Mouse (Mus musculus) lung, adult 18-20 months (tissue): ENCODE results near the gene Olfr49.
A peak's percentile ranks its signal among the peaks of the same experiment; 100 is the strongest.

Experiments used
- DNase-seq, 2 experiments: peaks; one replicate each; pipeline ENCODE4 v3.0.0; 2022; ENCODE audit warnings: mixed read lengths in 2 of 2

Gene Olfr49

GRCm38 (mm10) chr14:54261386-54261785, 23.4 kb downstream of the Olfr49 start:
- DNase-seq: no peak

GRCm38 (mm10) chr14:54260196-54260595, 24.5 kb downstream of the Olfr49 start:
- DNase-seq: no peak

GRCm38 (mm10) chr14:54259722-54260085, 25.0 kb downstream of the Olfr49 start:
- DNase-seq: no peak

- DNase-seq: peak; percentile 95 to 97
Observed at GRCm38 (mm10) chr14:54259003-54259721, 25.6 kb downstream of the Olfr49 start.

GRCm38 (mm10) chr14:54258131-54258670, 26.5 kb downstream of the Olfr49 start:
- no peak for DNase-seq

DNA sequence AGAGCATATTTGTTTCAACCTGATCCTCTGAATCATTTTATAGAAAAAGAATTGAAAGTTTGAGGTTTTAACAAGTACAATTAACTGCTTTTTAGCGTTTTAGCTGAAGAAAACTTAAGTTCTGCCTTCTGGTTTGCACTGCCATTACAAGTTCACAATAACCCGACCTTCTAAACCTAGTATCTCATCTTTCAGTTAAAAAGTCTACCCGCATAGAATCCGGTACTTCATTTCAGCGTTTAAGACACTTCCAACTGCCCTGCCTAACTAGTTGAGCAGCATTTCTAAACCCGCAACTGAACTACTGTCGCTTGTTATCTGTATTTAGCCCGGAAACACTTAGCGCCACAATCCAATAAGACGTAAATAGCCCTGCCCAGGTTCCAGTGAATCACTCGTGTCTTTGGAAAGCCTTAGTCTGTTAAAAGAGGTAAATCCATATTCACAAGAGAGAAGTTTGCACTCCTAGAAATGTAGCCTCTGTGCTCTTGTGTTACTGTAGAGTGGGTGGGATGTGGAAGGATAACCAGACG, 30.0 kb downstream of the Olfr49 start:
- DNase-seq: no peak

GRCm38 (mm10) chr14:54253741-54254291, 30.9 kb downstream of the Olfr49 start, which contains the start of the genes Dad1 and Abhd4:
TSS of gene Dad1 (minus strand) at chr14:54254104.
TSS of gene Abhd4 (plus strand) at chr14:54254188.
- DNase-seq: peak; percentile 97 to 99

- DNase-seq: no peak
Observed at GRCm38 (mm10) chr14:54250122-54250521, 34.6 kb downstream of the Olfr49 start.

- peak in 1 of 2 experiments; percentile 67 for DNase-seq
Observed at GRCm38 (mm10) chr14:54249326-54249725, 35.4 kb downstream of the Olfr49 start.

GRCm38 (mm10) chr14:54246232-54246631, 38.5 kb downstream of the Olfr49 start:
- DNase-seq: no peak

- DNase-seq: no peak
Observed at GRCm38 (mm10) chr14:54244183-54244582, 40.6 kb downstream of the Olfr49 start.

DNA sequence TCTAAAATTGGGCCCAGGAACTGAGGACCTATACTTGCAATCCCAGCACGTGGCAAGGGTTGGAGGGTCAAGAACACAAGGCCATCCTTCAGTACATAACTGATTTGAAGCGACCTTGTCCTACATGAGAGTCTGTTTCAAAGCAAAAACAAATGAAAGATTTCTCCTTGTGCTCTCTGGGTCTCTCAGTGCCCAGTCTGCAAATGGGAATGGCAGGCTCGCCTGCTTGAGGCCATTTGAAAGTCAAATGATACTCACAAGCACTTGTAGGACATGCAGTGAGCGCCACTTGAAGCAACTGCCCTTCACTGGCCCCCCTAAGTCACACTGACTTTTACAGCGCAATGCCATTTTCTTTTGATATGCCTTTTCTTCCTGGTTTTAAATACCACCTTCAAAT, 44.2 kb downstream of the Olfr49 start:
- no peak for DNase-seq

DNA sequence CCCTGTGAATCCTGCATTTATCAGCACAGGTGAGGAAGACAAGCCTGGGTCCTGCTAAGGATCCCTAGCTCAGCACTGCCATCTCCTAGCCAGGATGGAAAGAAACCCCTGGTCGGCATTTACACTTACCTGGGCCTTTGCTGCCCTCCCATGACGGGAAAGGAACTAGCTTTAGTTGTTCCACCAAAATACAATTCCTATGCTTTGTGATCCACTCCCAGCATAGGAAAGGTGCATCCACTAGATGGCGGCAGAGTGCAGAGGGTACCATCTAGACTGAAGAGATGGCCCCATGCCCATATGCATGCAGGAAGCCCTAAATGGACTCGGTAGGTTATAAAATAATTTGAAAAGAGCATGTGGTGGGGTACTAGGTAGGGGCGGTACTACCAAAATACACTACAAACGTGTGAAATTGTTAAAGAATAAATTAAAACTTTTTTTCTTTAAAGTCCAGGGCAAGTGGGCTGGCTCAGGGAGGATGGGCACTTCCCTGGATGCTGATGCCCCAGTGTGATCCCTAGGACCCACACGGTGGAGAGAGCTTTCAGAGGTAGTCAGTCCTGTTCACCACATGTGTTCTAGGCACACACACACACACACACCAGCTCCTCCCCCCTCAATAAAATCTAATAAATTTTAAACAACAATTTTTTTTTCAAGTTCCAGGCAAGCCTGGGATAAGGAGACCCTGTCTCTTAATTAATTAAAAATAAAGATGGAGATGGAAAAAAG, 45.6 kb downstream of the Olfr49 start:
- peak; percentile 81 to 84 for DNase-seq

GRCm38 (mm10) chr14:54236881-54237280, 47.9 kb downstream of the Olfr49 start:
- no peak for DNase-seq

GRCm38 (mm10) chr14:54235825-54236540, 48.8 kb downstream of the Olfr49 start:
- no peak for DNase-seq

- DNase-seq: no peak
Observed at GRCm38 (mm10) chr14:54234231-54235040, 50.3 kb downstream of the Olfr49 start.

DNA sequence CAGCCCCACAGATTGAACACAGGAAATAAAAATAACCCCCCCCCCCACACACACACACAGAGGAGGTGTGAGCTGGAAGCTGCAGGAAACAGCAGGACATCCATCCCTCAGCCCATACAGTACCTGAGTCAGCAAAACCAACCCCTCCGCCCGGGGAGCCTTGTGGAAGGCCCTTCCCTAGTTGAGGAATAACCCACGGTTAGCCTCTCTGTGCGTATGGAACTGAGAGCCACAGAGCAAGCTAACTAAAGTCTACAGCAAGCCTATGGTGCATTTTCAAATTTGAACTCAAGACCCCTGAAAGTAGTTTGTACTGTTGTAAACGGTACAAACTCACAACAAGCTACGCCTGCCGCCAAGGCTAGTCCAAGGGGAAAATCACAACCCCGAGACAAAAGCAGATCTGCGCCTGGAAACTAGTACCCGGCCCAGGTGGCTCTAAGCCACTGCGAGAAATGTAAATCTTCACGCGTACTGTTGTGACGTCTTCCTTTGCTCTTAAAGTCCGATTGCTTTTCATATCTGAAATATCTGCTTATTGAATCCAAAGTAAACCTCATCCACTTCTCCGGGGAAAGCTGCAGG, 51.1 kb downstream of the Olfr49 start:
- DNase-seq: no peak

- DNase-seq: peak; percentile 64 to 68
Observed at GRCm38 (mm10) chr14:54232811-54233558, 51.8 kb downstream of the Olfr49 start.

DNA sequence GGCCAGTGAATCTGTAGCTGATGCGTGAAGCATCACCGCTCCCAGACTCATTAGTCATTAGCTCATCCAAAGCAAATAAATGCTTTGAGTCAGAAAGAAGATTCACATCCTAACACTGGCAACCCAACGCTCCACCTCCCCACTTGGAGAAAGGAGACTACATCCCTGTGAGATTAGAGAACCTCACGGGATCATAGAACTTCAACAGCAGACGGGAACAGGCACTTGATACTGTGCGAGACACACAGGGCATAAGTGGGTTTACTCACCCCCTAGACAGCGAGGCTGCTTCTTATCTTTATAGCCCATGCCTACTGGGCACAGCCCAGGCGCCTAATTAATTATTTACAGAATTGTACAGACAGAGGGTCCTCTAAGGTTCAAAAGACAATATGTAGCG, 52.6 kb downstream of the Olfr49 start:
- DNase-seq: no peak

- no peak for DNase-seq
Observed at GRCm38 (mm10) chr14:54231176-54231956, 53.4 kb downstream of the Olfr49 start.
